Comparison of ENCODE assay signal across 9 mouse cellular contexts in genomic region chr2:18938923-18939329, GRCm38 (mm10). TPM values are rescaled to one million over a fixed set of nuclear protein-coding genes. Genes with fewer than 3 reads are reported as not detected.
A peak's percentile ranks its signal among the peaks of the same experiment; 100 is the strongest.
DNase-seq lines count a peak whose midpoint lies in the region; ATAC-seq and TF ChIP-seq lines count a peak whose summit lies in the region.
"Had no signal": no experiment of that assay in that cellular context is flagged by ENCODE, and none has a peak within 500 bp of the region (broad histone marks: within the 10 kb centered on the region; RNA-seq: fewer than 3 reads in every experiment).

No protein-coding gene starts in this region.

- H3K9me3 ChIP-seq in kidney, embryonic 16.5 days (ENCODE audit: low read length) = no peaks in the 10 kb centered on the region
- H3K9me3 ChIP-seq: neural tube, embryonic 13.5 days had no signal

- no peak for ATAC-seq in kidney, embryonic 16.5 days (ENCODE audit: low FRiP score, low TSS enrichment)

- H3K27ac ChIP-seq in kidney, embryonic 16.5 days (ENCODE audit: low read length) = peak overlapping the region; percentile 40; the same call in 1 of the 2 replicates
- no peak overlapping the region for H3K27ac ChIP-seq in kidney, adult 2 months (ENCODE audit: insufficient read depth, low read depth, low read length)
- H3K27ac ChIP-seq in bone marrow macrophage, adult 2 months (ENCODE audit: insufficient read depth, low read depth, low read length) = peak overlapping the region; percentile 79
- H3K27ac ChIP-seq in macrophage = peak overlapping the region; percentile 67
- H3K27ac ChIP-seq: neural tube, embryonic 13.5 days had no signal

- no peaks in the 10 kb centered on the region for H3K27me3 ChIP-seq in kidney, embryonic 16.5 days (ENCODE audit: insufficient read depth, low read length)
- H3K27me3 ChIP-seq in kidney, adult 2 months (replicated peaks; ENCODE audit: control insufficient read depth, insufficient read depth, low read length) = no peaks in the 10 kb centered on the region
- H3K27me3 ChIP-seq: neural tube, embryonic 13.5 days had no signal

- DNase-seq in kidney, adult 2 months = no peak
- DNase-seq in CD8-positive naive resting alpha-beta T cell, adult 2 months (ENCODE audit: low read depth in 2 of 2, low spot score in 2 of 2) = peak; percentile 36 to 62
- no peak for DNase-seq in spleen, postnatal 10 days (ENCODE audit: low spot score in 2 of 2)
- DNase-seq in right cerebral cortex, adult 2 months (ENCODE audit: low spot score in 2 of 2) = no peak
- DNase-seq: cerebellum, postnatal 36 days had no signal

- H3K36me3 ChIP-seq in kidney, embryonic 16.5 days (ENCODE audit: insufficient read depth, low read length) = no peaks in the 10 kb centered on the region
- H3K36me3 ChIP-seq in kidney, adult 2 months (ENCODE audit: control insufficient read depth, insufficient read depth, low read length) = no peaks in the 10 kb centered on the region
- peaks cover 3% of the 10 kb centered on the region; the same call in 1 of the 2 replicates for H3K36me3 ChIP-seq in macrophage (ENCODE audit: inconsistent target)
- H3K36me3 ChIP-seq: neural tube, embryonic 13.5 days had no signal

- H3K79me2 ChIP-seq in macrophage (ENCODE audit: inconsistent target) = peaks cover 100% of the 10 kb centered on the region

- 0 out of 2 replicates have a peak overlapping the region, but pooled peaks have one; percentile 5 for H3K9ac ChIP-seq in kidney, embryonic 16.5 days (replicated peaks; ENCODE audit: low read length)
- H3K9ac ChIP-seq: neural tube, embryonic 13.5 days had no signal

- 35% methylated on average over 8 of the region's 8 CpGs for WGBS in kidney, embryonic 16.5 days
- 43% methylated on average over 8 of the region's 8 CpGs for WGBS in kidney, adult 2 months
- 6% methylated on average over 8 of the region's 8 CpGs for WGBS in macrophage (ENCODE audit: missing documents)

- TF ChIP-seq CTCF in kidney, adult 2 months (conservative IDR thresholded peaks at IDR 0.05; ENCODE audit: insufficient read depth, insufficient read length, low read depth, low read length) = no peak
- no peak for TF ChIP-seq CTCF in bone marrow macrophage, adult 2 months (IDR thresholded peaks at IDR 0.05; ENCODE audit: low read depth, low read length)

- no peak overlapping the region for H3K4me3 ChIP-seq in kidney, embryonic 16.5 days (ENCODE audit: low read length)
- no peak overlapping the region for H3K4me3 ChIP-seq in kidney, adult 2 months (ENCODE audit: insufficient read depth, low read depth, low read length)
- 0 out of 2 replicates have a peak overlapping the region, but pooled peaks have one; percentile 18 for H3K4me3 ChIP-seq in bone marrow macrophage, adult 2 months (ENCODE audit: insufficient read depth, low read length)
- H3K4me3 ChIP-seq in macrophage (ENCODE audit: inconsistent target) = no peak overlapping the region
- H3K4me3 ChIP-seq: neural tube, embryonic 13.5 days had no signal

- TF ChIP-seq POLR2A in kidney, adult 2 months (IDR thresholded peaks at IDR 0.05; ENCODE audit: low read depth, low read length) = no peak
- no peak for TF ChIP-seq POLR2A in bone marrow macrophage, adult 2 months (IDR thresholded peaks at IDR 0.05; ENCODE audit: borderline replicate concordance, low read depth, low read length)

- H3K4me1 ChIP-seq in kidney, embryonic 16.5 days (ENCODE audit: insufficient read depth, low read length) = peaks cover 56% of the 10 kb centered on the region
- H3K4me1 ChIP-seq in kidney, adult 2 months (ENCODE audit: control insufficient read depth, insufficient read depth, low read length) = peaks cover 20% of the 10 kb centered on the region
- peaks cover 58% of the 10 kb centered on the region for H3K4me1 ChIP-seq in bone marrow macrophage, adult 2 months (ENCODE audit: control insufficient read depth, insufficient read depth, low read length)

- H3K4me2 ChIP-seq in kidney, embryonic 16.5 days (replicated peaks; ENCODE audit: low read depth, low read length) = no peak overlapping the region
- H3K4me2 ChIP-seq: neural tube, embryonic 13.5 days had no signal

RNA-seq across cellular contexts. Expression of gene Pip4k2a, which starts 59.0 kb away (rescaled TPM):
- 13.0 TPM in 2 replicates for polyA plus RNA-seq in kidney, embryonic 16.5 days (2015; fragmentation: Nextera tagmentation; extraction: Ambion mirVana)
- polyA plus RNA-seq in kidney, adult 2 months (2012; rRNA removed) = 5.6 and 7.1 TPM in 2 replicates
- 165 and 187 TPM in 2 replicates for polyA plus RNA-seq in bone marrow macrophage, adult 2 months (2012; ENCODE audit: insufficient read depth, insufficient read length, missing spikeins)
- 10 to 100 TPM; 27.1 to 84.6 (median 64.4) TPM for total RNA-seq in macrophage (2018; cell fraction: chromatin; rRNA removed)
- 100 to 1,000 TPM in 11 of 26 experiments, 10 to 100 TPM in 15; 63.7 to 127 (median 98.6) TPM for total RNA-seq in macrophage (2018; cell fraction: cytosol; rRNA removed)
- total RNA-seq in macrophage (2018; cell fraction: nucleus; rRNA removed) = 100 to 1,000 TPM in 1 of 26 experiments, 10 to 100 TPM in 25; 28.8 to 104 (median 69.2) TPM
- 78.0 to 163 TPM (median 96.3 TPM) in 3 replicates for polyA plus RNA-seq in macrophage (2018)

RNA-seq across cellular contexts. Expression of gene 4930426L09Rik, which starts 59.2 kb away (rescaled TPM):
- polyA plus RNA-seq in kidney, embryonic 16.5 days (2015; fragmentation: Nextera tagmentation; extraction: Ambion mirVana) = 0.17 and 0.42 TPM in 2 replicates
- polyA plus RNA-seq in kidney, adult 2 months (2012; rRNA removed) = 0.38 and 0.56 TPM in 2 replicates
- polyA plus RNA-seq in bone marrow macrophage, adult 2 months (2012; ENCODE audit: insufficient read depth, insufficient read length, missing spikeins) = 1.8 and 2.0 TPM in 2 replicates
- 1 to 10 TPM in 17 of 26 experiments, under 1 TPM in 3, not detected in 6; 0.61 to 4.6 (median 1.7) TPM for total RNA-seq in macrophage (2018; cell fraction: chromatin; rRNA removed)
- total RNA-seq in macrophage (2018; cell fraction: cytosol; rRNA removed) = 1 to 10 TPM in 8 of 26 experiments, under 1 TPM in 18; 0.22 to 2.3 (median 0.60) TPM
- total RNA-seq in macrophage (2018; cell fraction: nucleus; rRNA removed) = 1 to 10 TPM in 17 of 26 experiments, under 1 TPM in 7, not detected in 2; 0.49 to 9.2 (median 2.4) TPM
- polyA plus RNA-seq in macrophage (2018) = 0.52 to 0.92 TPM (median 0.66 TPM) in 3 replicates

Comparison
In these comparisons a context has a peak if more than half of its experiments do, and no peak if none do; other contexts are left out.
1. DNase-seq: peak in CD8-positive naive resting alpha-beta T cell, adult 2 months (2 of 2); none in kidney, adult 2 months (single experiment), spleen, postnatal 10 days (0 of 2) and right cerebral cortex, adult 2 months (0 of 2).